In genomic region chr5:128980857-128981256, GRCm38 (mm10) we compare ENCODE assay signal across 19 mouse cellular contexts. TPM values are rescaled to one million over a fixed set of nuclear protein-coding genes. Genes with fewer than 3 reads are reported as not detected.
"Had no signal": no experiment of that assay in that cellular context is flagged by ENCODE, and none has a peak within 500 bp of the region (broad histone marks: within the 10 kb centered on the region; RNA-seq: fewer than 3 reads in every experiment).

No protein-coding gene starts in this region.

- H3K36me3 ChIP-seq: hindbrain, embryonic 15.5 days; intestine, embryonic 15.5 days had no signal

- DNase-seq: kidney, adult 11 months; layer of hippocampus, adult 9-11 months had no signal

- H3K9me3 ChIP-seq: heart, embryonic 10.5 days; heart, embryonic 15.5 days; hindbrain, embryonic 12.5 days; hindbrain, embryonic 15.5 days; intestine, embryonic 15.5 days; kidney, embryonic 15.5 days had no signal

- H3K27ac ChIP-seq: heart, embryonic 10.5 days; heart, embryonic 13.5 days; heart, embryonic 15.5 days; hindbrain, embryonic 10.5 days; hindbrain, embryonic 12.5 days; hindbrain, embryonic 13.5 days; hindbrain, embryonic 14.5 days; hindbrain, embryonic 15.5 days; hindbrain, postnatal 0 days; intestine, embryonic 15.5 days; kidney, embryonic 15.5 days; kidney, postnatal 0 days; layer of hippocampus, adult 2 months; left cerebral cortex, adult 2 months had no signal

- H3K4me1 ChIP-seq: heart, embryonic 10.5 days; heart, embryonic 12.5 days; heart, embryonic 13.5 days; heart, embryonic 15.5 days; hindbrain, embryonic 12.5 days; hindbrain, embryonic 13.5 days had no signal

- H3K4me2 ChIP-seq: heart, embryonic 11.5 days; heart, embryonic 12.5 days; heart, embryonic 13.5 days; heart, embryonic 15.5 days; hindbrain, embryonic 12.5 days; hindbrain, embryonic 13.5 days; hindbrain, embryonic 14.5 days; hindbrain, embryonic 15.5 days; intestine, embryonic 15.5 days; kidney, embryonic 15.5 days had no signal

- H3K27me3 ChIP-seq: heart, embryonic 12.5 days; heart, embryonic 13.5 days; heart, embryonic 15.5 days; hindbrain, embryonic 12.5 days; hindbrain, embryonic 13.5 days; hindbrain, embryonic 15.5 days; intestine, embryonic 15.5 days; kidney, embryonic 15.5 days had no signal

- H3K4me3 ChIP-seq: heart, embryonic 10.5 days; heart, embryonic 12.5 days; heart, embryonic 13.5 days; heart, embryonic 15.5 days; hindbrain, embryonic 10.5 days; hindbrain, embryonic 12.5 days; hindbrain, embryonic 13.5 days; hindbrain, embryonic 15.5 days; intestine, embryonic 15.5 days; kidney, embryonic 15.5 days; layer of hippocampus, adult 2 months; left cerebral cortex, adult 2 months had no signal

- H3K9ac ChIP-seq: heart, embryonic 12.5 days; heart, embryonic 13.5 days; heart, embryonic 15.5 days; hindbrain, embryonic 12.5 days; hindbrain, embryonic 13.5 days; hindbrain, embryonic 14.5 days; hindbrain, embryonic 15.5 days; intestine, embryonic 15.5 days; kidney, embryonic 15.5 days had no signal

RNA-seq across cellular contexts. Expression of gene Rimbp2, which starts 27.6 kb away (rescaled TPM):
- polyA plus RNA-seq: inflammation-experienced regulatory T-cells, adult 6 months; kidney, postnatal 0 days had no signal
